Mouse (Mus musculus) heart, embryonic 15.5 days (tissue): ENCODE results near the gene Rad18. TPM values are rescaled to one million over a fixed set of nuclear protein-coding genes. Genes with fewer than 3 reads are reported as not detected.
"Not testable (repeated sequence)": the region's sequence is repeated elsewhere in the genome, so short reads cannot be mapped to it uniquely, and the experiment has no call there.

ENCODE experiments used
- ATAC-seq: fragments of 200-750 bp; cut with Nextera tagmentation; replicated peaks from 2 replicates; pipeline ENCODE4 v1.8.0; 2017; ENCODE audit warnings: low read depth, moderate TSS enrichment; ENCODE audit not compliant: insufficient number of reproducible peaks, insufficient read depth, low FRiP score
- H3K27ac ChIP-seq: fragments of 300-500 bp; sonication (generic); 2 replicates; pipeline ENCODE4 v1.5.1; 2015; ENCODE audit warnings: mild to moderate bottlenecking, inconsistent platforms
- H3K27me3 ChIP-seq: fragments of 300-500 bp; sonication (generic); 2 replicates; pipeline ENCODE4 v1.6.1; 2015; ENCODE audit warnings: inconsistent platforms
- H3K36me3 ChIP-seq: fragments of 300-500 bp; sonication (generic); 2 replicates; pipeline ENCODE4 v1.6.1; 2015; ENCODE audit warnings: mild to moderate bottlenecking, inconsistent platforms
- H3K4me1 ChIP-seq: fragments of 300-500 bp; sonication (generic); replicated peaks from 2 replicates; pipeline ENCODE4 v1.6.1; 2015; ENCODE audit warnings: inconsistent platforms
- H3K4me2 ChIP-seq: fragments of 300-500 bp; sonication (generic); 2 replicates; pipeline ENCODE4 v1.6.1; 2015; ENCODE audit warnings: inconsistent platforms, mild to moderate bottlenecking, moderate library complexity
- H3K4me3 ChIP-seq: fragments of 300-500 bp; sonication (generic); 2 replicates; pipeline ENCODE4 v1.5.1; 2015; ENCODE audit warnings: mild to moderate bottlenecking, inconsistent platforms
- H3K9ac ChIP-seq: fragments of 300-500 bp; sonication (generic); 2 replicates; pipeline ENCODE4 v1.6.1; 2015; ENCODE audit warnings: mild to moderate bottlenecking, inconsistent platforms
- H3K9me3 ChIP-seq: fragments of 300-500 bp; sonication (generic); replicated peaks from 2 replicates; pipeline ENCODE4 v1.6.1; 2016; ENCODE audit warnings: inconsistent platforms
- WGBS: fragments of 180-500 bp; shearing (Covaris S2); methylation state at CpG from one replicate; pipeline ENCODE4 v1.1.7; 2015; ENCODE audit warnings: mixed read lengths; 5-methylcytosine and 5-hydroxymethylcytosine counted together
- polyA plus RNA-seq: library from polyadenylated mRNA; unstranded; fragments of >200 nt; fragmentation: Nextera tagmentation; extraction: Ambion mirVana; gene quantifications from 2 replicates; pipeline ENCODE4 v1.2.1, GENCODE M21; 2015

Rad18 gene
- polyA plus RNA-seq, 1 experiment from 2014 or later: 16.9 TPM

- H3K9me3 ChIP-seq: no peaks in the 10 kb centered on the region
- H3K36me3 ChIP-seq: no peaks in the 10 kb centered on the region
- 75% methylated on average over 4 of the region's 4 CpGs for WGBS
- H3K4me2 ChIP-seq: no peak overlapping the region
- no peak overlapping the region for H3K4me3 ChIP-seq
- no peak for ATAC-seq
- H3K27ac ChIP-seq: no peak overlapping the region
- no peaks in the 10 kb centered on the region for H3K27me3 ChIP-seq
- H3K9ac ChIP-seq: no peak overlapping the region
- H3K4me1 ChIP-seq: peaks cover 14% of the 10 kb centered on the region
These were observed 29.0 kb upstream of the Rad18 start for GRCm38 (mm10) chr6:112725468-112725867.

- Histone ChIP-seq H3K9ac (no peak overlapping the region), H3K4me1 (no peaks in the 10 kb centered on the region), H3K9me3 (no peaks in the 10 kb centered on the region), H3K27me3 (no peaks in the 10 kb centered on the region), H3K4me2 (no peak overlapping the region), H3K4me3 (no peak overlapping the region), H3K27ac (no peak overlapping the region), H3K36me3 (no peaks in the 10 kb centered on the region)
- 66% methylated on average over 5 of the region's 5 CpGs for WGBS
- no peak for ATAC-seq
These were observed 24.1 kb upstream of the Rad18 start for GRCm38 (mm10) chr6:112720409-112721080.

- Histone ChIP-seq H3K4me2 (no peak overlapping the region), H3K9me3 (no peaks in the 10 kb centered on the region), H3K27ac (no peak overlapping the region), H3K4me1 (no peaks in the 10 kb centered on the region), H3K9ac (no peak overlapping the region), H3K27me3 (no peaks in the 10 kb centered on the region), H3K36me3 (no peaks in the 10 kb centered on the region), H3K4me3 (no peak overlapping the region)
- WGBS: 90% methylated on average over 1 of the region's 1 CpGs
- no peak for ATAC-seq
These were observed 23.5 kb upstream of the Rad18 start for GRCm38 (mm10) chr6:112719983-112720382.

- no peak overlapping the region for H3K9ac ChIP-seq
- H3K4me2 ChIP-seq: no peak overlapping the region
- H3K36me3 ChIP-seq: no peaks in the 10 kb centered on the region
- H3K4me1 ChIP-seq: no peaks in the 10 kb centered on the region
- H3K27me3 ChIP-seq: no peaks in the 10 kb centered on the region
- ATAC-seq: no peak
- no peaks in the 10 kb centered on the region for H3K9me3 ChIP-seq
- H3K27ac ChIP-seq: no peak overlapping the region
- WGBS: 53% methylated on average over 5 of the region's 5 CpGs
- H3K4me3 ChIP-seq: no peak overlapping the region
These were observed 20.7 kb upstream of the Rad18 start for GRCm38 (mm10) chr6:112717168-112717567.

- no peaks in the 10 kb centered on the region for H3K36me3 ChIP-seq
- WGBS: 73% methylated on average over 3 of the region's 3 CpGs
- ATAC-seq: no peak
- no peaks in the 10 kb centered on the region for H3K9me3 ChIP-seq
- H3K9ac ChIP-seq: no peak overlapping the region
- no peaks in the 10 kb centered on the region for H3K4me1 ChIP-seq
- H3K4me3 ChIP-seq: no peak overlapping the region
- no peaks in the 10 kb centered on the region for H3K27me3 ChIP-seq
- no peak overlapping the region for H3K27ac ChIP-seq
- no peak overlapping the region for H3K4me2 ChIP-seq
These were observed 17.5 kb upstream of the Rad18 start for GRCm38 (mm10) chr6:112713951-112714350.

GRCm38 (mm10) chr6:112702296-112702695, 5.8 kb upstream of the Rad18 start:
- not testable (repeated sequence) for H3K27me3 ChIP-seq, H3K36me3 ChIP-seq, H3K9ac ChIP-seq, ATAC-seq, H3K27ac ChIP-seq, H3K9me3 ChIP-seq, H3K4me3 ChIP-seq, H3K4me2 ChIP-seq, H3K4me1 ChIP-seq
- WGBS: 75% methylated on average over 4 of the region's 4 CpGs

GRCm38 (mm10) chr6:112700392-112700791, 3.9 kb upstream of the Rad18 start:
- WGBS: 0% methylated on average over 1 of the region's 1 CpGs

GRCm38 (mm10) chr6:112699115-112699514, 2.6 kb upstream of the Rad18 start:
- WGBS: 46% methylated on average over 1 of the region's 1 CpGs
- no peak overlapping the region for H3K4me3 ChIP-seq

More at GRCm38 (mm10) chr6:112700392-112700791, 3.9 kb upstream of the Rad18 start:
- no peak overlapping the region for H3K27ac ChIP-seq
- H3K27me3 ChIP-seq: peaks cover 4% of the 10 kb centered on the region; the same call in 1 of the 2 replicates
- no peak overlapping the region for H3K4me2 ChIP-seq
- no peak overlapping the region for H3K4me3 ChIP-seq
- no peaks in the 10 kb centered on the region for H3K9me3 ChIP-seq
- H3K4me1 ChIP-seq: peaks cover 7% of the 10 kb centered on the region
- H3K36me3 ChIP-seq: no peaks in the 10 kb centered on the region
- H3K9ac ChIP-seq: no peak overlapping the region
- ATAC-seq: no peak

GRCm38 (mm10) chr6:112694492-112694891, 2.0 kb downstream of the Rad18 start:
- H3K4me2 ChIP-seq: no peak overlapping the region
- 86% methylated on average over 5 of the region's 5 CpGs for WGBS
- no peaks in the 10 kb centered on the region for H3K9me3 ChIP-seq
- peaks cover 4% of the 10 kb centered on the region; the same call in 1 of the 2 replicates for H3K27me3 ChIP-seq
- H3K27ac ChIP-seq: no peak overlapping the region
- peaks cover 7% of the 10 kb centered on the region for H3K4me1 ChIP-seq
- H3K4me3 ChIP-seq: no peak overlapping the region
- no peak for ATAC-seq
- H3K9ac ChIP-seq: no peak overlapping the region
- 0 out of 2 replicates have a peak, but pooled peaks cover 2% of the 10 kb centered on the region for H3K36me3 ChIP-seq

More at GRCm38 (mm10) chr6:112699115-112699514, 2.6 kb upstream of the Rad18 start:
- no peaks in the 10 kb centered on the region for H3K9me3 ChIP-seq
- H3K27ac ChIP-seq: no peak overlapping the region
- no peaks in the 10 kb centered on the region for H3K36me3 ChIP-seq
- H3K4me1 ChIP-seq: peaks cover 7% of the 10 kb centered on the region
- peaks cover 4% of the 10 kb centered on the region; the same call in 1 of the 2 replicates for H3K27me3 ChIP-seq
- ATAC-seq: no peak
- no peak overlapping the region for H3K4me2 ChIP-seq
- H3K9ac ChIP-seq: no peak overlapping the region

GRCm38 (mm10) chr6:112691523-112691922, 5.0 kb downstream of the Rad18 start:
- Histone ChIP-seq H3K27ac (no peak overlapping the region), H3K4me2 (no peak overlapping the region), H3K9me3 (no peaks in the 10 kb centered on the region), H3K4me1 (peaks cover 7% of the 10 kb centered on the region), H3K27me3 (no peaks in the 10 kb centered on the region), H3K9ac (no peak overlapping the region), H3K36me3 (0 out of 2 replicates have a peak, but pooled peaks cover 2% of the 10 kb centered on the region), H3K4me3 (no peak overlapping the region)
- no peak for ATAC-seq
- 97% methylated on average over 1 of the region's 1 CpGs for WGBS

- no peaks in the 10 kb centered on the region for H3K9me3 ChIP-seq
- H3K27ac ChIP-seq: no peak overlapping the region
- ATAC-seq: no peak
- H3K9ac ChIP-seq: no peak overlapping the region
- no peaks in the 10 kb centered on the region for H3K4me1 ChIP-seq
- no peak overlapping the region for H3K4me3 ChIP-seq
- no peaks in the 10 kb centered on the region for H3K27me3 ChIP-seq
- no peak overlapping the region for H3K4me2 ChIP-seq
- WGBS: 89% methylated on average over 3 of the region's 3 CpGs
- H3K36me3 ChIP-seq: 0 out of 2 replicates have a peak, but pooled peaks cover 2% of the 10 kb centered on the region
These were observed 8.5 kb downstream of the Rad18 start for GRCm38 (mm10) chr6:112688033-112688432.

- H3K4me1 ChIP-seq: no peaks in the 10 kb centered on the region
- H3K4me2 ChIP-seq: no peak overlapping the region
- 61% methylated on average over 7 of the region's 7 CpGs for WGBS
- H3K9me3 ChIP-seq: no peaks in the 10 kb centered on the region
- H3K27me3 ChIP-seq: no peaks in the 10 kb centered on the region
- H3K9ac ChIP-seq: no peak overlapping the region
- no peak overlapping the region for H3K4me3 ChIP-seq
- H3K27ac ChIP-seq: no peak overlapping the region
- no peak for ATAC-seq
- H3K36me3 ChIP-seq: 0 out of 2 replicates have a peak, but pooled peaks cover 2% of the 10 kb centered on the region
These were observed 10.0 kb downstream of the Rad18 start for GRCm38 (mm10) chr6:112686485-112686884.
